Mouse (Mus musculus) neural tube, embryonic 12.5 days (tissue): ENCODE results near the gene Apba2. TPM values are rescaled to one million over a fixed set of nuclear protein-coding genes. Genes with fewer than 3 reads are reported as not detected.

ENCODE experiments used
- ATAC-seq: fragments of 200-750 bp; cut with Nextera tagmentation; 2 replicates; pipeline ENCODE4 v1.8.0; 2017; ENCODE audit warnings: low read depth, mild to moderate bottlenecking, moderate TSS enrichment, moderate library complexity; ENCODE audit not compliant: low FRiP score
- H3K27ac ChIP-seq: fragments of 300-500 bp; sonication (generic); 2 replicates; pipeline ENCODE4 v1.5.1; 2016
- H3K27me3 ChIP-seq: fragments of 300-500 bp; sonication (generic); replicated peaks from 2 replicates; pipeline ENCODE4 v1.6.1; 2016; ENCODE audit warnings: mild to moderate bottlenecking
- H3K36me3 ChIP-seq: fragments of 300-500 bp; sonication (generic); 2 replicates; pipeline ENCODE4 v1.6.1; 2016; ENCODE audit warnings: mild to moderate bottlenecking
- H3K4me1 ChIP-seq: fragments of 300-500 bp; sonication (generic); 2 replicates; pipeline ENCODE4 v1.6.1; 2016
- H3K4me2 ChIP-seq: fragments of 300-500 bp; sonication (generic); replicated peaks from 2 replicates; pipeline ENCODE4 v1.6.1; 2016; ENCODE audit warnings: mild to moderate bottlenecking
- H3K4me3 ChIP-seq: fragments of 300-500 bp; sonication (generic); 2 replicates; pipeline ENCODE4 v1.5.1; 2016
- H3K9ac ChIP-seq: fragments of 300-500 bp; sonication (generic); 2 replicates; pipeline ENCODE4 v1.6.1; 2016; ENCODE audit warnings: mild to moderate bottlenecking
- H3K9me3 ChIP-seq: fragments of 300-500 bp; sonication (generic); 2 replicates; pipeline ENCODE4 v1.6.1; 2016; ENCODE audit warnings: mild to moderate bottlenecking
- WGBS: fragments of 180-500 bp; shearing (Covaris S2); methylation state at CpG from one replicate; pipeline ENCODE4 v1.1.7; 2016; 5-methylcytosine and 5-hydroxymethylcytosine counted together
- polyA plus RNA-seq: library from polyadenylated mRNA; unstranded; fragments of >200 nt; fragmentation: Nextera tagmentation; extraction: Ambion mirVana; gene quantifications from 2 replicates; pipeline ENCODE4 v1.2.1, GENCODE M21; 2016

Apba2 gene
- polyA plus RNA-seq, 1 experiment from 2014 or later = 159 TPM

GRCm38 (mm10) chr7:64508826-64509225, 7.3 kb downstream of the Apba2 start:
- no peak overlapping the region for H3K4me2 ChIP-seq
- H3K27ac ChIP-seq = no peak overlapping the region
- no peak for ATAC-seq
- no peaks in the 10 kb centered on the region for H3K27me3 ChIP-seq
- H3K9ac ChIP-seq = no peak overlapping the region
- 66% methylated on average over 7 of the region's 7 CpGs for WGBS
- no peak overlapping the region for H3K4me3 ChIP-seq
- H3K36me3 ChIP-seq = no peaks in the 10 kb centered on the region
- H3K9me3 ChIP-seq = no peaks in the 10 kb centered on the region
- H3K4me1 ChIP-seq = peaks cover 69% of the 10 kb centered on the region

GRCm38 (mm10) chr7:64509911-64510310, 8.4 kb downstream of the Apba2 start:
- H3K36me3 ChIP-seq = no peaks in the 10 kb centered on the region
- H3K4me1 ChIP-seq = peaks cover 60% of the 10 kb centered on the region
- no peaks in the 10 kb centered on the region for H3K27me3 ChIP-seq
- no peak overlapping the region for H3K4me3 ChIP-seq
- no peak for ATAC-seq
- H3K27ac ChIP-seq = no peak overlapping the region
- H3K9me3 ChIP-seq = no peaks in the 10 kb centered on the region
- no peak overlapping the region for H3K9ac ChIP-seq
- H3K4me2 ChIP-seq = no peak overlapping the region
- 58% methylated on average over 2 of the region's 2 CpGs for WGBS

- Histone ChIP-seq H3K27ac (peak overlapping the region; percentile 6; the same call in 1 of the 2 replicates), H3K27me3 (no peaks in the 10 kb centered on the region), H3K9me3 (no peaks in the 10 kb centered on the region), H3K9ac (no peak overlapping the region), H3K36me3 (no peaks in the 10 kb centered on the region), H3K4me3 (no peak overlapping the region), H3K4me1 (peaks cover 53% of the 10 kb centered on the region), H3K4me2 (peak overlapping the region; percentile 4; the same call in 1 of the 2 replicates)
- no peak for ATAC-seq
- 83% methylated on average over 8 of the region's 8 CpGs for WGBS
Observed at GRCm38 (mm10) chr7:64510526-64511210, 9.2 kb downstream of the Apba2 start.

- H3K4me3 ChIP-seq = no peak overlapping the region
- H3K4me1 ChIP-seq = peaks cover 30% of the 10 kb centered on the region
- ATAC-seq = no peak
- no peaks in the 10 kb centered on the region for H3K27me3 ChIP-seq
- no peak overlapping the region for H3K4me2 ChIP-seq
- WGBS = 97% methylated on average over 3 of the region's 3 CpGs
- no peak overlapping the region for H3K27ac ChIP-seq
- H3K9me3 ChIP-seq = no peaks in the 10 kb centered on the region
- no peaks in the 10 kb centered on the region for H3K36me3 ChIP-seq
- no peak overlapping the region for H3K9ac ChIP-seq
Observed at GRCm38 (mm10) chr7:64513621-64514020, 12.1 kb downstream of the Apba2 start.

GRCm38 (mm10) chr7:64515280-64515679, 13.8 kb downstream of the Apba2 start:
- no peak for ATAC-seq

GRCm38 (mm10) chr7:64515891-64516290, 14.4 kb downstream of the Apba2 start:
- no peak overlapping the region for H3K9ac ChIP-seq
- no peak for ATAC-seq
- no peaks in the 10 kb centered on the region for H3K9me3 ChIP-seq
- H3K4me2 ChIP-seq = no peak overlapping the region
- H3K36me3 ChIP-seq = no peaks in the 10 kb centered on the region
- 89% methylated on average over 4 of the region's 4 CpGs for WGBS
- peaks cover 17% of the 10 kb centered on the region for H3K4me1 ChIP-seq
- no peak overlapping the region for H3K4me3 ChIP-seq
- no peak overlapping the region for H3K27ac ChIP-seq
- no peaks in the 10 kb centered on the region for H3K27me3 ChIP-seq

More at GRCm38 (mm10) chr7:64515280-64515679, 13.8 kb downstream of the Apba2 start:
- Histone ChIP-seq H3K9ac (no peak overlapping the region), H3K4me2 (no peak overlapping the region), H3K9me3 (no peaks in the 10 kb centered on the region), H3K27ac (no peak overlapping the region), H3K27me3 (no peaks in the 10 kb centered on the region), H3K4me3 (no peak overlapping the region), H3K4me1 (peaks cover 23% of the 10 kb centered on the region), H3K36me3 (no peaks in the 10 kb centered on the region)
- 92% methylated on average over 3 of the region's 3 CpGs for WGBS

GRCm38 (mm10) chr7:64519091-64519490, 17.6 kb downstream of the Apba2 start:
- H3K27ac ChIP-seq = no peak overlapping the region; the same call in 1 of the 2 replicates
- no peak for ATAC-seq
- 46% methylated on average over 4 of the region's 4 CpGs for WGBS

GRCm38 (mm10) chr7:64519521-64519920, 18.0 kb downstream of the Apba2 start:
- Histone ChIP-seq H3K9me3 (no peaks in the 10 kb centered on the region), H3K9ac (no peak overlapping the region), H3K4me1 (peaks cover 23% of the 10 kb centered on the region), H3K4me2 (no peak overlapping the region), H3K36me3 (peaks cover 5% of the 10 kb centered on the region; the same call in 1 of the 2 replicates), H3K27ac (no peak overlapping the region; the same call in 1 of the 2 replicates), H3K4me3 (no peak overlapping the region), H3K27me3 (no peaks in the 10 kb centered on the region)
- no peak for ATAC-seq
- WGBS = 61% methylated on average over 5 of the region's 5 CpGs

More at GRCm38 (mm10) chr7:64519091-64519490, 17.6 kb downstream of the Apba2 start:
- Histone ChIP-seq H3K4me3 (no peak overlapping the region), H3K9ac (no peak overlapping the region), H3K27me3 (no peaks in the 10 kb centered on the region), H3K9me3 (no peaks in the 10 kb centered on the region), H3K4me2 (no peak overlapping the region), H3K36me3 (peaks cover 5% of the 10 kb centered on the region; the same call in 1 of the 2 replicates), H3K4me1 (peaks cover 23% of the 10 kb centered on the region)

GRCm38 (mm10) chr7:64521695-64522408, 20.3 kb downstream of the Apba2 start:
- Histone ChIP-seq H3K4me3 (no peak overlapping the region), H3K4me1 (peaks cover 23% of the 10 kb centered on the region), H3K27ac (0 out of 2 replicates have a peak overlapping the region, but pooled peaks have one; percentile 37), H3K36me3 (peaks cover 9% of the 10 kb centered on the region; the same call in 1 of the 2 replicates), H3K9me3 (no peaks in the 10 kb centered on the region), H3K27me3 (no peaks in the 10 kb centered on the region), H3K9ac (no peak overlapping the region), H3K4me2 (0 out of 2 replicates have a peak overlapping the region, but pooled peaks have one; percentile 20)
- peak; percentile 61 for ATAC-seq
- WGBS = 25% methylated on average over 5 of the region's 5 CpGs

- H3K4me2 ChIP-seq = no peak overlapping the region
- 0 out of 2 replicates have a peak overlapping the region, but pooled peaks have one; percentile 37 for H3K27ac ChIP-seq
- H3K9me3 ChIP-seq = no peaks in the 10 kb centered on the region
Observed at GRCm38 (mm10) chr7:64522409-64522730, 20.9 kb downstream of the Apba2 start.

GRCm38 (mm10) chr7:64531297-64531696, 29.8 kb downstream of the Apba2 start:
- Histone ChIP-seq H3K9ac (no peak overlapping the region), H3K27me3 (no peaks in the 10 kb centered on the region), H3K27ac (no peak overlapping the region), H3K4me2 (no peak overlapping the region), H3K36me3 (peaks cover 37% of the 10 kb centered on the region), H3K9me3 (no peaks in the 10 kb centered on the region), H3K4me3 (no peak overlapping the region), H3K4me1 (peaks cover 4% of the 10 kb centered on the region)
- no peak for ATAC-seq
- 84% methylated on average over 1 of the region's 1 CpGs for WGBS

More at GRCm38 (mm10) chr7:64522409-64522730, 20.9 kb downstream of the Apba2 start:
- peaks cover 13% of the 10 kb centered on the region; the same call in 1 of the 2 replicates for H3K36me3 ChIP-seq
- 3% methylated on average over 1 of the region's 1 CpGs for WGBS
- ATAC-seq = no peak; the same call in none of the 2 replicates
- no peak overlapping the region for H3K4me3 ChIP-seq
- H3K27me3 ChIP-seq = no peaks in the 10 kb centered on the region
- peaks cover 23% of the 10 kb centered on the region for H3K4me1 ChIP-seq
- H3K9ac ChIP-seq = no peak overlapping the region

GRCm38 (mm10) chr7:64533374-64533773, 31.9 kb downstream of the Apba2 start:
- Histone ChIP-seq H3K36me3 (peaks cover 22% of the 10 kb centered on the region), H3K9me3 (no peaks in the 10 kb centered on the region), H3K4me3 (no peak overlapping the region), H3K27ac (0 out of 2 replicates have a peak overlapping the region, but pooled peaks have one; percentile 27), H3K4me2 (no peak overlapping the region), H3K9ac (no peak overlapping the region; the same call in 1 of the 2 replicates), H3K4me1 (peaks cover 4% of the 10 kb centered on the region), H3K27me3 (no peaks in the 10 kb centered on the region)
- ATAC-seq = peak; percentile 44; the same call in 1 of the 2 replicates
- WGBS = 57% methylated on average over 6 of the region's 6 CpGs
